Mouse (Mus musculus): Measurements from ENCODE around the gene Manea. TPM values are rescaled to one million over a fixed set of nuclear protein-coding genes. Genes with fewer than 3 reads are reported as not detected.

Manea gene
- polyA plus RNA-seq (2015; fragmentation: Illumina TruSeq; extraction: RNeasy Lipid Tissue Mini Kit (QIAGEN cat#74804); ENCODE audit: insufficient read depth, low replicate concordance), result 27.8 TPM

GRCm38 (mm10) chr4:26346443-26347106 is at the start of gene Manea:
TSS of gene Manea (minus strand) at chr4:26346891.

Data from spleen, adult 10 weeks (tissue).